Mouse (Mus musculus) adrenal gland, postnatal 25 days (tissue): ENCODE results near the gene Fut7. TPM values are rescaled to one million over a fixed set of nuclear protein-coding genes. Genes with fewer than 3 reads are reported as not detected.
A peak's percentile ranks its signal among the peaks of the same experiment; 100 is the strongest.

Experiments
- DNase-seq: peaks from one replicate; pipeline ENCODE4 v3.0.0; 2021; ENCODE audit warnings: mixed read lengths
- microRNA-seq, 2 experiments: library from miRNA; unstranded; fragments of <30 nt; microRNA quantifications; one replicate each; pipeline ENCODE4 v1.2.0; 2021
- total RNA-seq: library from RNA; stranded (reverse); gene quantifications from 2 replicates; pipeline ENCODE4 v1.2.3, GENCODE M21; 2021

Gene Fut7
- total RNA-seq, 1 experiment from 2014 or later = not detected

GRCm38 (mm10) chr2:25460551-25461309 is 37.7 kb downstream of the Fut7 start, which contains the start of gene Paxx:
TSS of gene Paxx (minus strand) at chr2:25461094.
- peak; percentile 91 for DNase-seq

GRCm38 (mm10) chr2:25461407-25461806 is 38.3 kb downstream of the Fut7 start:
- DNase-seq = no peak

- no peak for DNase-seq
Measured at GRCm38 (mm10) chr2:25463630-25464029, 40.6 kb downstream of the Fut7 start.

GRCm38 (mm10) chr2:25465256-25465655 is 42.2 kb downstream of the Fut7 start:
- no peak for DNase-seq

- DNase-seq = no peak
Measured at GRCm38 (mm10) chr2:25465816-25466635, 43.0 kb downstream of the Fut7 start.

GRCm38 (mm10) chr2:25467606-25468303 is 44.7 kb downstream of the Fut7 start:
- DNase-seq = no peak

GRCm38 (mm10) chr2:25468962-25469915 is 46.2 kb downstream of the Fut7 start:
- DNase-seq = peak; percentile 26

GRCm38 (mm10) chr2:25469969-25470368 is 46.9 kb downstream of the Fut7 start, which contains the start of gene Ptgds:
TSS of gene Ptgds (minus strand) at chr2:25470046.
- DNase-seq = no peak

GRCm38 (mm10) chr2:25472550-25472949 is 49.5 kb downstream of the Fut7 start:
- no peak for DNase-seq

Small RNAs within 50 kb of the gene (microRNA-seq; reads per million reads assigned to microRNA genes)
- gene Mir3087 = 0.36 to 0.69 reads per million in 2 experiments

Other genes starting within 250 kb of the Fut7 start
- gene Nrarp, start 242.5 kb upstream of the Fut7 start, total RNA-seq = 2.2 and 4.0 TPM in 2 replicates
- 28.1 and 33.9 TPM in 2 replicates for gene Tor4a, start 226.4 kb upstream of the Fut7 start, total RNA-seq
- gene Nelfb, start 211.8 kb upstream of the Fut7 start, total RNA-seq = 61.8 and 66.9 TPM in 2 replicates
- not detected in 2 replicates for gene Stpg3, start 208.6 kb upstream of the Fut7 start, total RNA-seq
- gene Fam166a, start 204.5 kb upstream of the Fut7 start, total RNA-seq = 0.46 TPM in 1 of 2 replicates, not detected in the other
- gene Tubb4b, start 198.6 kb upstream of the Fut7 start, total RNA-seq = 247 and 303 TPM in 2 replicates
- gene Slc34a3, start 188.9 kb upstream of the Fut7 start, total RNA-seq = not detected in 2 replicates
- gene Rnf224, start 186.5 kb upstream of the Fut7 start, total RNA-seq = not detected in 2 replicates
- 7.4 and 7.9 TPM in 2 replicates for gene Rnf208, start 181.0 kb upstream of the Fut7 start, total RNA-seq
- not detected in 2 replicates for gene Cysrt1, start 180.8 kb upstream of the Fut7 start, total RNA-seq
- gene AL732309.1, start 176.4 kb upstream of the Fut7 start, total RNA-seq = 3.5 and 8.1 TPM in 2 replicates
- 32.3 and 48.8 TPM in 2 replicates for gene Tmem203, start 167.8 kb upstream of the Fut7 start, total RNA-seq
- gene Tprn, start 160.6 kb upstream of the Fut7 start, total RNA-seq = 10.0 and 10.7 TPM in 2 replicates
- 35.1 and 47.7 TPM in 2 replicates for gene Ssna1, start 150.8 kb upstream of the Fut7 start, total RNA-seq
- gene Anapc2, start 150.8 kb upstream of the Fut7 start, total RNA-seq = 70.9 and 95.1 TPM in 2 replicates
- gene Tmem210, start 135.1 kb upstream of the Fut7 start, total RNA-seq = not detected in 2 replicates
- not detected in 2 replicates for gene Lrrc26, start 133.4 kb upstream of the Fut7 start, total RNA-seq
- 9.0 and 12.6 TPM in 2 replicates for gene Grin1, start 104.1 kb upstream of the Fut7 start, total RNA-seq
- 53.6 and 57.9 TPM in 2 replicates for gene Man1b1, start 90.9 kb upstream of the Fut7 start, total RNA-seq
- gene Dpp7, start 66.9 kb upstream of the Fut7 start, total RNA-seq = 24.6 and 31.8 TPM in 2 replicates
- 10.7 and 18.8 TPM in 2 replicates for gene Uap1l1, start 57.6 kb upstream of the Fut7 start, total RNA-seq
- 1.6 and 2.1 TPM in 2 replicates for gene Sapcd2, start 50.9 kb upstream of the Fut7 start, total RNA-seq
- 2.4 and 3.7 TPM in 2 replicates for gene Entpd2, start 27.4 kb upstream of the Fut7 start, total RNA-seq
- gene Npdc1, start 23.9 kb upstream of the Fut7 start, total RNA-seq = 120 and 134 TPM in 2 replicates
- 24.9 and 40.5 TPM in 2 replicates for gene Abca2, start 5.4 kb downstream of the Fut7 start, total RNA-seq
- not detected in 2 replicates for gene Clic3, start 33.6 kb downstream of the Fut7 start, total RNA-seq
- 32.6 and 41.0 TPM in 2 replicates for gene Paxx, start 37.8 kb downstream of the Fut7 start, total RNA-seq
- 3.6 and 3.8 TPM in 2 replicates for gene Ptgds, start 46.8 kb downstream of the Fut7 start, total RNA-seq
- not detected in 2 replicates for gene Lcn12, start 70.6 kb downstream of the Fut7 start, total RNA-seq
- 99.9 and 103 TPM in 2 replicates for gene Fbxw5, start 77.5 kb downstream of the Fut7 start, total RNA-seq
- 1.7 and 3.3 TPM in 2 replicates for gene C8g, start 78.5 kb downstream of the Fut7 start, total RNA-seq
- 29.2 and 30.2 TPM in 2 replicates for gene Traf2, start 123.7 kb downstream of the Fut7 start, total RNA-seq
- gene Edf1, start 134.6 kb downstream of the Fut7 start, total RNA-seq = 270 and 317 TPM in 2 replicates
- gene Mamdc4, start 151.6 kb downstream of the Fut7 start, total RNA-seq = 4.6 and 17.3 TPM in 2 replicates
- 42.8 and 60.5 TPM in 2 replicates for gene Phpt1, start 152.0 kb downstream of the Fut7 start, total RNA-seq
- gene Ajm1, start 158.5 kb downstream of the Fut7 start, total RNA-seq = 1.6 and 2.6 TPM in 2 replicates
- 108 and 118 TPM in 2 replicates for gene Rabl6, start 185.3 kb downstream of the Fut7 start, total RNA-seq
- gene Ccdc183, start 194.4 kb downstream of the Fut7 start, total RNA-seq = not detected in 2 replicates
- 28.8 and 36.9 TPM in 2 replicates for gene Tmem141, start 198.7 kb downstream of the Fut7 start, total RNA-seq
- 2.6 and 2.7 TPM in 2 replicates for gene Fcna, start 204.8 kb downstream of the Fut7 start, total RNA-seq
- gene Lcn8, start 229.9 kb downstream of the Fut7 start, total RNA-seq = not detected in 2 replicates
- gene Lcn5, start 234.7 kb downstream of the Fut7 start, total RNA-seq = not detected in 2 replicates